Mouse (Mus musculus): ENCODE measurements at regions not wholly inside any gene's neighbourhood (a gene's known extent, or its start where the extent isn't known, plus 50 kb on each side); places are given as distances from the start of the nearest gene placed in this dataset.
A peak's percentile ranks its signal among the peaks of the same experiment; 100 is the strongest.

GRCm38 (mm10) chr8:104027161-104027821 lies 74.1 kb upstream of the Cdh5 start:
- DNase-seq (ENCODE audit: low spot score in 2 of 2), result peak in 1 of 2 experiments; percentile 54

GRCm38 (mm10) chr8:104028626-104029025 lies 72.8 kb upstream of the Cdh5 start:
- DNase-seq (ENCODE audit: low spot score in 2 of 2), result peak; percentile 72 to 78

GRCm38 (mm10) chr8:104032179-104032578 lies 69.2 kb upstream of the Cdh5 start:
- DNase-seq (ENCODE audit: low spot score in 2 of 2), result no peak

- no peak for DNase-seq (ENCODE audit: low spot score in 2 of 2)
These were observed 68.3 kb upstream of the Cdh5 start for GRCm38 (mm10) chr8:104033148-104033547.

GRCm38 (mm10) chr8:104034286-104034685 lies 67.1 kb upstream of the Cdh5 start:
- DNase-seq (ENCODE audit: low spot score in 2 of 2), result no peak

GRCm38 (mm10) chr8:104036580-104037477 lies 64.6 kb upstream of the Cdh5 start:
- DNase-seq (ENCODE audit: low spot score in 2 of 2), result no peak

- peak; percentile 36 to 41 for DNase-seq (ENCODE audit: low spot score in 2 of 2)
These were observed 63.8 kb upstream of the Cdh5 start for GRCm38 (mm10) chr8:104037611-104038010.

- no peak for DNase-seq (ENCODE audit: low spot score in 2 of 2)
These were observed 61.9 kb upstream of the Cdh5 start for GRCm38 (mm10) chr8:104039526-104039925.

GRCm38 (mm10) chr8:104041522-104041921 lies 59.9 kb upstream of the Cdh5 start:
- DNase-seq (ENCODE audit: low spot score in 2 of 2), result no peak

- no peak for DNase-seq (ENCODE audit: low spot score in 2 of 2)
These were observed 59.0 kb upstream of the Cdh5 start for GRCm38 (mm10) chr8:104042434-104042833.

- peak; percentile 37 to 76 for DNase-seq (ENCODE audit: low spot score in 2 of 2)
These were observed 53.4 kb upstream of the Cdh5 start for GRCm38 (mm10) chr8:104048037-104048436.

- peak in 1 of 2 experiments; percentile 48 for DNase-seq (ENCODE audit: low spot score in 2 of 2)
These were observed 52.2 kb upstream of the Cdh5 start for GRCm38 (mm10) chr8:104049181-104049580.

GRCm38 (mm10) chr8:104050694-104051539 lies 50.5 kb upstream of the Cdh5 start:
- DNase-seq (ENCODE audit: low spot score in 2 of 2), result peak; percentile 50 to 65

- no peak for DNase-seq (ENCODE audit: low spot score in 2 of 2)
These were observed 49.9 kb upstream of the Cdh5 start for GRCm38 (mm10) chr8:104051540-104051882.
